Mouse (Mus musculus) mesoderm, embryonic 11.5 days (tissue): ENCODE measurements around the gene Gm9195.

ENCODE experiments used
- DNase-seq: peaks from one replicate; pipeline ENCODE4 v3.0.0-alpha.2; 2012; ENCODE audit warnings: low read depth, low spot score

Gm9195 gene

DNA sequence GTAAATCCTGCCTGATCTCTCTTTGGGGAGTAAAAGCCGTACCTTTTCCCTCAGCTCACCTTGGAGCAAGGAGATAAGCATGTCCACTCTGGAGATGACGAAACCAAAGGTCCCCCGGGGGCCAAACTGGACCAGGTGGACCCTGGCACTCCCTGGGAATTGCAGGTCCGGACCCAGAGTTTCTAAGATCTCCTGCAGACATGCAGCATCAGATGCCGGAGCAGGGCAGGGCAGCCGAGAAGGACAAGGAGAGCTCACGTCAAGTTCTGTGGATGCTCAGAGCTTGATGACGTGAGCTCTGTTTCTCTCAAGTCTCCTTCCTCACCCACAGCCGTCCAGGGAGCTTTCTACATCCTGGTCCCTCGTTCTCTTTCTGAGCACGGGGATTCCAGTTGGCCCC is 48.7 kb downstream of the Gm9195 start:
- no peak for DNase-seq

DNA sequence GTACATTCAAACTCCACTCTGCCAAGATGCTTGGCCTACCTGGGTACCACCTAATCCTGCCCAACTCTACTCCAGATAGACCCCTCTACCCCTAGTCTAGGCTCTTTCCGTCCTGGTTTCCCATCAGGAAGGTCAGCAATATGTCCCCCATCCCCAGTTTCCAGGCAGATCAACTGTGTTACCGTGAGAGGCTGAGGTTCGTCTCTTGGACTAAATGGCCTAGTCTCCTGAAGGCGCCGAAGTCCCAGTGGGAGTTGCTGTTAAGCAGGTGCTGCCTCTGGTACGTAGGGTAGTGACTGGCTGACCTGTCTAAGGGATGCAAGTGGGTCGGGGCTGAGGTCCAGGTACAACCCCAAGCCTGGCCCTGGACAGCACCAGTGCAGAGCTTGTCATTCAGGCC is 50.7 kb downstream of the Gm9195 start:
- DNase-seq: no peak

DNA sequence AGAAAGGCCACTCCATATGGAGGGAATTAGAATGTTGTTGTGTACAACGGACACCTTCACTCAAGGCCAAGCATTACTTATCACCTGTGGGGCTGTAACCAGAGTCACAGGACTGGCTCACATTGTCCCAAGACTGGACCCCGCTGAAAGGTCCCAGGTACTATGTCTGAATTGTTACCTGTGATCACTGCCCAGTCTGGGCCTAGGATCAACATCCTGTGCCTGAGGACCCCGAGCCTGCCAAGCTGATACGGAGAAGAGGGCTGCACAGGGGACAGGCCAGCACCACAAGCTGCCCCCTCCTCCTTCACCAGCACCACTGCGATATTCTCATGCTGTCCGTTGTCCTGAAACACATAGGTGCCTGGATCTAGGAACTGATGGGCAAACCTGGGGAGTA is 51.2 kb downstream of the Gm9195 start:
- no peak for DNase-seq

GRCm38 (mm10) chr14:72438976-72439375 is 52.7 kb downstream of the Gm9195 start:
- no peak for DNase-seq

- peak; percentile 20 for DNase-seq
Measured at GRCm38 (mm10) chr14:72389696-72390095, 101.9 kb downstream of the Gm9195 start.

DNA sequence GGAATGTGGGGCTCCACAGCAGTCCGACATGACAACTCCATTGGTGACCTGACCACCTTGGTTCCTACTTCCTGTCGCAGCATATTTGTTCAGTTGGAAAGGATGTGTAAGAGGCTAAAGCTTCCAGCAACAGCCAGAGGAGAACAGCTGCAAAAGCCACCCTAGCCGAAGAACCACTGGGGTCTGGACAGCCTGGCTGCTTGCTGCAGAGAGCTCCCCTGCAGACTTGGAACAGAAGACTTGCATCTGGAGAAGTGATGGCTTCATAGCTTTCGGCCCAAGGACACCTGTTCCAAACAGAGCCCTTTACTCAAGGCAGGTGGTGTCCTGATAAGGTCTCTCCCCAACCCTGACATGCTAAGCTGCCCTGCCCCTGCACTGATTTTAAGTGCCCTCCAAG is 102.3 kb downstream of the Gm9195 start:
- DNase-seq: no peak

- DNase-seq: peak; percentile 36
Measured at GRCm38 (mm10) chr14:72377224-72377623, 114.4 kb downstream of the Gm9195 start.
